ENCODE assay signal across 14 mouse cellular contexts in the genomic region with DNA sequence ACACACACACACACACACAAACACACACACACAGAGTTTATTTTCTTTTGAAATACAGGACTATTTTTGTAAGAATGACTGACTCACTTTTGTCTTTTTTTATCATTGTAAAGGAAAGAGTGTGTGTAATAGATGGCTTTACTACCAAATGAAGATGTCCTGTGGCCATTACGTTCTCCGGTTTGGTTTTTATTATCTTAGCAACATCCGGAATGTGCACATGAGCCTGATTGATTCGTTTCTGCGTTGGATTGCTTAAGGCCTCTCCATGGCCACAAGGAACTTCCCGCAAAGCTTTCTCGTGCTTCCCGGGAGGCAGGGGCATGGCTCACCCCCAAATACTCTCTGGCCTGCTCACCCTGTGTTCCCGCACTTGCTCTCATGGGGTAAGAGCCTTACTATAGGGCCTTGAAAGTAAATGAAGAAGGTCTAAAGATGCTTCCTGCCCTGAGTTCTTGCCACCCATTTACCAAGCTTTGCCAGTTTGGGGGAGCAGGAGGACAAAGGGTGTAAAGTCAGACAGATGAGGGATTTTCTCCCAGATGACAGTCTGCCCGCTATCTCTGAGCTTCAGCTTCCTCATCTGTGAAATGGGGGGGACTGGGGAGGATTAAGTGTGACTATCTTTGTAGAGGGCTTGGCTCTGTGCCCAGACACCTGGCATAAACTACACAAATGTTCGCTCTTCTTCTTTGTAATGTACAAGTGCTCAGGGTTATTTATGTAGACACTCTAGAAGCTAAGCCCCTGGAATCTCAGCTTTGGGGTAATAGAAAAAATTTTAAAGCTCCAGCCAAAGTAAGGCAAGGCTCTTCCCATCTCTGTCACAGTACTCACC. TPM values are rescaled to one million over a fixed set of nuclear protein-coding genes. Genes with fewer than 3 reads are reported as not detected.
DNase-seq lines count a peak whose midpoint lies in the region; ATAC-seq lines count a peak whose summit lies in the region.
"Had no signal": no experiment of that assay in that cellular context is flagged by ENCODE, and none has a peak within 500 bp of the region (broad histone marks: within the 10 kb centered on the region; RNA-seq: fewer than 3 reads in every experiment).

No protein-coding gene starts in this region.

- WGBS in intestine, embryonic 16.5 days: 51% methylated on average over 11 of the region's 11 CpGs
- 51% methylated on average over 11 of the region's 11 CpGs for WGBS in intestine, embryonic 15.5 days

- H3K9me3 ChIP-seq in intestine, embryonic 16.5 days (ENCODE audit: control insufficient read depth, low read length): no peaks in the 10 kb centered on the region
- H3K9me3 ChIP-seq in intestine, embryonic 15.5 days: no peaks in the 10 kb centered on the region

- no peaks in the 10 kb centered on the region for H3K27me3 ChIP-seq in intestine, embryonic 16.5 days (replicated peaks; ENCODE audit: control insufficient read depth, insufficient read depth, low read length)
- no peaks in the 10 kb centered on the region for H3K27me3 ChIP-seq in intestine, embryonic 15.5 days (replicated peaks)

- 0 out of 2 replicates have a peak, but pooled peaks have one; percentile 31 for ATAC-seq in intestine, embryonic 16.5 days
- no peak for ATAC-seq in intestine, embryonic 15.5 days
- ATAC-seq in megakaryocyte-erythroid progenitor cell, adult 5-6 weeks (replicated peaks; ENCODE audit: low FRiP score, low TSS enrichment, poor library complexity, severe bottlenecking): 0 out of 2 replicates have a peak, but pooled peaks have one; percentile 30
- ATAC-seq in frontal cortex, adult (ENCODE audit: low TSS enrichment): no peak
- ATAC-seq: activated CD4-positive, CD25-positive, alpha-beta regulatory T cell, adult 4 months had no signal

- no peak overlapping the region for H3K27ac ChIP-seq in intestine, embryonic 16.5 days (ENCODE audit: low read length)
- no peak overlapping the region for H3K27ac ChIP-seq in intestine, embryonic 15.5 days

- H3K36me3 ChIP-seq in intestine, embryonic 16.5 days (ENCODE audit: control insufficient read depth, insufficient read depth, low read length): no peaks in the 10 kb centered on the region
- H3K36me3 ChIP-seq in intestine, embryonic 15.5 days: no peaks in the 10 kb centered on the region
- H3K36me3 ChIP-seq: G1E had no signal

- no peak overlapping the region for H3K4me3 ChIP-seq in intestine, embryonic 16.5 days (ENCODE audit: low read length)
- H3K4me3 ChIP-seq in intestine, embryonic 15.5 days (replicated peaks): no peak overlapping the region
- H3K4me3 ChIP-seq: erythroblast, embryonic 14.5 days had no signal

- H3K4me2 ChIP-seq in intestine, embryonic 16.5 days (ENCODE audit: low read depth, low read length): no peak overlapping the region
- no peak overlapping the region for H3K4me2 ChIP-seq in intestine, embryonic 15.5 days (replicated peaks)

- H3K4me1 ChIP-seq in intestine, embryonic 16.5 days (ENCODE audit: control insufficient read depth, insufficient read depth, low read length): 0 out of 2 replicates have a peak, but pooled peaks cover 8% of the 10 kb centered on the region
- no peaks in the 10 kb centered on the region; the same call in 1 of the 2 replicates for H3K4me1 ChIP-seq in intestine, embryonic 15.5 days (replicated peaks)

- no peak overlapping the region for H3K9ac ChIP-seq in intestine, embryonic 16.5 days (ENCODE audit: low read depth, low read length)
- H3K9ac ChIP-seq in intestine, embryonic 15.5 days: no peak overlapping the region

- peak; percentile 22 to 37 for DNase-seq in cerebellum, postnatal 10 days
- DNase-seq in cerebellum, postnatal 36 days: no peak
- peak; percentile 29 for DNase-seq in lung, postnatal 10 days
- no peak for DNase-seq in lung, postnatal 36 days
- DNase-seq: B cell, adult 2 months; heart, adult 18-20 months; spleen, adult 18-20 months had no signal

RNA-seq across cellular contexts. Expression of a gene that starts 18.0 kb away (rescaled TPM):
- polyA plus RNA-seq in intestine, embryonic 16.5 days (2015; fragmentation: Nextera tagmentation; extraction: Ambion mirVana): 12.4 and 14.1 TPM in 2 replicates
- polyA plus RNA-seq in intestine, embryonic 15.5 days (2015; fragmentation: Nextera tagmentation; extraction: Ambion mirVana): 12.2 and 13.4 TPM in 2 replicates
- 11.3 and 18.7 TPM in 2 replicates for total RNA-seq in megakaryocyte-erythroid progenitor cell, adult 5-6 weeks (2014; fragmentation: Nextera tagmentation)
- total RNA-seq in megakaryocyte-erythroid progenitor cell, adult 5-6 weeks (2017): 2.9 and 10.7 TPM in 2 replicates
- polyA plus RNA-seq: activated CD4-positive, CD25-positive, alpha-beta regulatory T cell, adult 4 months; erythroblast, embryonic 14.5 days; G1E had no signal

Comparison
In these comparisons a context has a peak if more than half of its experiments do, and no peak if none do; other contexts are left out.
1. DNase-seq: peak in cerebellum, postnatal 10 days (2 of 2) and lung, postnatal 10 days (single experiment); none in cerebellum, postnatal 36 days (0 of 2) and lung, postnatal 36 days (single experiment).
2. ATAC-seq: peak in intestine, embryonic 16.5 days (single experiment) and megakaryocyte-erythroid progenitor cell, adult 5-6 weeks (single experiment); none in intestine, embryonic 15.5 days (single experiment) and frontal cortex, adult (single experiment).